Mouse (Mus musculus) lung, adult 2 months (tissue): ENCODE data around the gene Setd1b. TPM values are rescaled to one million over a fixed set of nuclear protein-coding genes. Genes with fewer than 3 reads are reported as not detected.

Experiments
- DNase-seq: peaks from one replicate; pipeline ENCODE4 v3.0.0; 2022
- H3K4me1 ChIP-seq: fragments of 200-500 bp; 2 replicates; pipeline ENCODE4 v1.6.1; 2011; ENCODE audit warnings: low read length; ENCODE audit not compliant: control insufficient read depth, insufficient read depth
- H3K4me3 ChIP-seq: fragments of 200-500 bp; replicated peaks from 2 replicates; pipeline ENCODE3; 2011; ENCODE audit warnings: low read depth, mild to moderate bottlenecking, control low read depth, low read length; ENCODE audit errors: extremely low read depth
- CTCF ChIP-seq: fragments of 200-500 bp; IDR thresholded peaks from 2 replicates; pipeline ENCODE4 v1.5.1; 2011; ENCODE audit warnings: mild to moderate bottlenecking, low read length, control low read depth; ENCODE audit not compliant: insufficient read depth
- POLR2A ChIP-seq: fragments of 200-500 bp; IDR thresholded peaks from 2 replicates; pipeline ENCODE4 v1.6.1; 2011; ENCODE audit warnings: low read depth, mild to moderate bottlenecking, control low read depth, low read length, borderline replicate concordance; ENCODE audit errors: extremely low read depth
- WGBS: fragments of 180-500 bp; shearing (Covaris S2); methylation state at CpG from one replicate; pipeline ENCODE4 v1.1.7; 2018; 5-methylcytosine and 5-hydroxymethylcytosine counted together
- polyA plus RNA-seq: library from polyadenylated mRNA; depleted of rRNA; stranded (reverse); fragments of >200 nt; gene quantifications from 2 replicates; pipeline ENCODE4 v1.2.3, GENCODE M21; 2012; rRNA removed

The Setd1b gene
- 12.9 and 15.2 TPM in 2 replicates for polyA plus RNA-seq

- H3K4me3 ChIP-seq = peak within 1 kb of the TSS; percentile 66
- DNase-seq = peak; percentile 68
- peaks cover 4% of the 10 kb centered on the region for H3K4me1 ChIP-seq
- under 1% methylated on average over 97 of the region's 103 CpGs for WGBS
- TF ChIP-seq CTCF = no peak
- TF ChIP-seq POLR2A = peak; percentile 41; the same call in 1 of the 2 replicates
Observed at GRCm38 (mm10) chr5:123142161-123143157, at the start of gene Setd1b. Gene Setd1b, plus strand, starts transcription at chr5:123142193.

- Histone ChIP-seq H3K4me1 (no peaks in the 10 kb centered on the region), H3K4me3 (no peak overlapping the region)
- no peak for DNase-seq
- TF ChIP-seq POLR2A (no peak), CTCF (no peak)
- 83% methylated on average over 14 of the region's 14 CpGs for WGBS
Observed at GRCm38 (mm10) chr5:123093077-123093633, 48.8 kb upstream of the Setd1b start.

- Histone ChIP-seq H3K4me3 (no peak overlapping the region), H3K4me1 (no peaks in the 10 kb centered on the region)
- WGBS = 65% methylated on average over 25 of the region's 25 CpGs
- TF ChIP-seq CTCF (no peak), POLR2A (no peak)
- DNase-seq = no peak
Observed at GRCm38 (mm10) chr5:123094238-123094991, 47.6 kb upstream of the Setd1b start.

- H3K4me1 ChIP-seq = no peaks in the 10 kb centered on the region
- no peak overlapping the region for H3K4me3 ChIP-seq
- WGBS = 95% methylated on average over 8 of the region's 8 CpGs
- DNase-seq = no peak
- TF ChIP-seq CTCF = no peak
- no peak for TF ChIP-seq POLR2A
Observed at GRCm38 (mm10) chr5:123096299-123096698, 45.7 kb upstream of the Setd1b start.

GRCm38 (mm10) chr5:123098487-123098886, 43.5 kb upstream of the Setd1b start:
- H3K4me3 ChIP-seq = no peak overlapping the region
- H3K4me1 ChIP-seq = no peaks in the 10 kb centered on the region; the same call in 1 of the 2 replicates
- TF ChIP-seq CTCF = no peak
- TF ChIP-seq POLR2A = no peak
- DNase-seq = no peak
- 71% methylated on average over 2 of the region's 2 CpGs for WGBS

GRCm38 (mm10) chr5:123102376-123102775, 39.6 kb upstream of the Setd1b start:
- 64% methylated on average over 7 of the region's 7 CpGs for WGBS
- no peak for DNase-seq
- Histone ChIP-seq H3K4me1 (no peaks in the 10 kb centered on the region; the same call in 1 of the 2 replicates), H3K4me3 (no peak overlapping the region)
- TF ChIP-seq CTCF = no peak
- no peak for TF ChIP-seq POLR2A

GRCm38 (mm10) chr5:123103556-123103955, 38.4 kb upstream of the Setd1b start:
- WGBS = 49% methylated on average over 8 of the region's 8 CpGs

GRCm38 (mm10) chr5:123104769-123105168, 37.2 kb upstream of the Setd1b start:
- no peak overlapping the region for H3K4me3 ChIP-seq
- WGBS = 66% methylated on average over 6 of the region's 6 CpGs
- TF ChIP-seq POLR2A = no peak
- no peak for TF ChIP-seq CTCF
- DNase-seq = no peak
- peaks cover 5% of the 10 kb centered on the region for H3K4me1 ChIP-seq

More at GRCm38 (mm10) chr5:123103556-123103955, 38.4 kb upstream of the Setd1b start:
- no peak for DNase-seq
- Histone ChIP-seq H3K4me1 (no peaks in the 10 kb centered on the region; the same call in 1 of the 2 replicates), H3K4me3 (no peak overlapping the region)
- TF ChIP-seq CTCF (no peak), POLR2A (no peak)

GRCm38 (mm10) chr5:123109452-123110203, 32.4 kb upstream of the Setd1b start:
- DNase-seq = no peak
- no peak overlapping the region for H3K4me3 ChIP-seq
- WGBS = 40% methylated on average over 13 of the region's 13 CpGs

More at GRCm38 (mm10) chr5:123109452-123110203, 32.4 kb upstream of the Setd1b start:
- no peak for TF ChIP-seq POLR2A
- no peak for TF ChIP-seq CTCF
- peaks cover 7% of the 10 kb centered on the region; the same call in 1 of the 2 replicates for H3K4me1 ChIP-seq
